Mouse (Mus musculus) neural tube, embryonic 11.5 days (tissue): ENCODE results near the gene Fzr1. TPM values are rescaled to one million over a fixed set of nuclear protein-coding genes. Genes with fewer than 3 reads are reported as not detected.

ENCODE experiments used
- ATAC-seq: fragments of 200-750 bp; cut with Nextera tagmentation; 2 replicates; pipeline ENCODE4 v1.8.0; 2017; ENCODE audit warnings: moderate number of reproducible peaks, mild to moderate bottlenecking, moderate TSS enrichment, moderate library complexity; ENCODE audit not compliant: insufficient read depth, low FRiP score, low TSS enrichment
- DNase-seq: peaks from one replicate; pipeline ENCODE4 v3.0.0-alpha.2; 2015; ENCODE audit warnings: low spot score
- H3K27ac ChIP-seq: fragments of 300-500 bp; sonication (generic); 2 replicates; pipeline ENCODE4 v1.5.1; 2014; ENCODE audit warnings: low read depth, mild to moderate bottlenecking, low read length
- H3K27me3 ChIP-seq: fragments of 300-500 bp; sonication (generic); 2 replicates; pipeline ENCODE4 v1.6.1; 2014; ENCODE audit warnings: mild to moderate bottlenecking, low read length, mixed read lengths; ENCODE audit not compliant: control insufficient read depth, insufficient read depth
- H3K36me3 ChIP-seq: fragments of 300-500 bp; sonication (generic); 2 replicates; pipeline ENCODE4 v1.6.1; 2014; ENCODE audit warnings: mild to moderate bottlenecking, low read length, moderate library complexity, mixed read lengths; ENCODE audit not compliant: control insufficient read depth, insufficient read depth
- H3K4me1 ChIP-seq: fragments of 300-500 bp; sonication (generic); 2 replicates; pipeline ENCODE4 v1.6.1; 2014; ENCODE audit warnings: low read length, mixed read lengths; ENCODE audit not compliant: control insufficient read depth, insufficient read depth
- H3K4me2 ChIP-seq: fragments of 300-500 bp; sonication (generic); 2 replicates; pipeline ENCODE4 v1.6.1; 2014; ENCODE audit warnings: low read depth, mild to moderate bottlenecking, moderate library complexity
- H3K4me3 ChIP-seq: fragments of 300-500 bp; sonication (generic); 2 replicates; pipeline ENCODE4 v1.5.1; 2014; ENCODE audit warnings: low read depth, low read length
- H3K9ac ChIP-seq: fragments of 300-500 bp; sonication (generic); 2 replicates; pipeline ENCODE4 v1.6.1; 2014; ENCODE audit warnings: mild to moderate bottlenecking, low read length
- H3K9me3 ChIP-seq: fragments of 300-500 bp; sonication (generic); 2 replicates; pipeline ENCODE4 v1.6.1; 2016; ENCODE audit warnings: low read length; ENCODE audit not compliant: control insufficient read depth
- WGBS: fragments of 180-500 bp; shearing (Covaris S2); extraction: QIAGEN DNeasy Blood & Tissue Kit; methylation state at CpG from one replicate; pipeline ENCODE4 v1.1.7; 2014; 5-methylcytosine and 5-hydroxymethylcytosine counted together
- polyA plus RNA-seq: library from polyadenylated mRNA; unstranded; fragments of >200 nt; fragmentation: Nextera tagmentation; extraction: Ambion mirVana; gene quantifications from 2 replicates; pipeline ENCODE4 v1.2.1, GENCODE M21; 2014

Gene Fzr1
- polyA plus RNA-seq, 1 experiment from 2014 or later, result 120 TPM

DNA sequence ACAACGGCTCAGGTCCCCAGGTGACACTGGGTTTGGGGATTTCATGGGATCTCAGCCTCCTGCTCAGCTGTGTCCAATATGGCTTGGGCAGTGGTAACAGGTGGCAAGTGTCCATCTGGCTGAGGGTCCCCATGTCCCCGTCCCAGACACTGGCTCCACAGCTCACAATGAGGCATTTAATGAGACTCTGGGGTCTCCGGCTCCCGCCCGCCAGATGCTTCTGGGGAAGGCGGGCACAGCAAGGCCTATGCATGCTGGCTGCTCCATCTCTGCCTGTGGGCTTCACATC is 11.2 kb downstream of the Fzr1 start:
- H3K4me1 ChIP-seq, result peaks cover 30% of the 10 kb centered on the region
- no peak for DNase-seq
- H3K4me3 ChIP-seq, result no peak overlapping the region
- no peak for ATAC-seq
- H3K9ac ChIP-seq, result no peak overlapping the region
- H3K4me2 ChIP-seq, result no peak overlapping the region
- peaks cover 35% of the 10 kb centered on the region for H3K36me3 ChIP-seq
- H3K27me3 ChIP-seq, result peaks cover 15% of the 10 kb centered on the region
- 80% methylated on average over 6 of the region's 6 CpGs for WGBS
- no peaks in the 10 kb centered on the region for H3K9me3 ChIP-seq
- no peak overlapping the region; the same call in 1 of the 2 replicates for H3K27ac ChIP-seq

DNA sequence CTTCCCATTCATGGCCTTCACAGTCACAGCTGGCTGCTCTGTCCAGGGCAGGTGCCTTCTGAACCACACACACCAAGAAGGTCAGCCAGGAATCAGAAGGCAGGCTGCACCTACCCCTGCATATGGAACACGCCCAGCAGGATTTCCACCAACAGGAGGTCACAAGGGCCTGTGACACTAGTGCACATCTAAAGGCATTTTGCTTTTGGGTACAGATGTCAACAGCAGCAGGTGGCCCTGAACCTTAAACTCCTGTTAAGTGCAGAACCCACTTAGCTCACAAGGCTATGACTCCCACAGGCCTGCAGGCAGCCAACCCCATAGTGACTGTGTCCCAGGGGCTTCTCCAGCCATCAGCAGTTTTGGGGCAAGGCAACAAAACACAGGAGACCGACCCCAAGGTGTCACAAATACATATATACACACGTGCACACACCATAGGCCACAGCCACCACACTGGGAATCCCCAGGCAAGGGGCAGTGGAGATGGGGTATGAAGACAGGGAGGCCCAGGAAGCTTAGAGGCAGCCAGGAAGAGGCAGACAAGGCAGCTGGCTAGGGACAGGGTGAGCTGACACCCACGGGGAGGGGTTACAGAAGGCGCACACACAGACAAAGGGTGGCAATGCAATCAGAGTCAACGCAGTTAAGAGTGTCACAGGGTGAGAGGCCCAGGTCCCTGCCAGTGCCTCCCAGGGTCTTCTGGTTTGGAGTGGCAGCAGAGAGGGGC is 11.7 kb downstream of the Fzr1 start:
- Histone ChIP-seq H3K36me3 (peaks cover 35% of the 10 kb centered on the region), H3K4me1 (peaks cover 30% of the 10 kb centered on the region), H3K4me2 (no peak overlapping the region), H3K4me3 (no peak overlapping the region), H3K27ac (no peak overlapping the region; the same call in 1 of the 2 replicates), H3K27me3 (peaks cover 15% of the 10 kb centered on the region), H3K9me3 (no peaks in the 10 kb centered on the region), H3K9ac (no peak overlapping the region)
- 77% methylated on average over 6 of the region's 6 CpGs for WGBS
- ATAC-seq (no peak), DNase-seq (no peak)

DNA sequence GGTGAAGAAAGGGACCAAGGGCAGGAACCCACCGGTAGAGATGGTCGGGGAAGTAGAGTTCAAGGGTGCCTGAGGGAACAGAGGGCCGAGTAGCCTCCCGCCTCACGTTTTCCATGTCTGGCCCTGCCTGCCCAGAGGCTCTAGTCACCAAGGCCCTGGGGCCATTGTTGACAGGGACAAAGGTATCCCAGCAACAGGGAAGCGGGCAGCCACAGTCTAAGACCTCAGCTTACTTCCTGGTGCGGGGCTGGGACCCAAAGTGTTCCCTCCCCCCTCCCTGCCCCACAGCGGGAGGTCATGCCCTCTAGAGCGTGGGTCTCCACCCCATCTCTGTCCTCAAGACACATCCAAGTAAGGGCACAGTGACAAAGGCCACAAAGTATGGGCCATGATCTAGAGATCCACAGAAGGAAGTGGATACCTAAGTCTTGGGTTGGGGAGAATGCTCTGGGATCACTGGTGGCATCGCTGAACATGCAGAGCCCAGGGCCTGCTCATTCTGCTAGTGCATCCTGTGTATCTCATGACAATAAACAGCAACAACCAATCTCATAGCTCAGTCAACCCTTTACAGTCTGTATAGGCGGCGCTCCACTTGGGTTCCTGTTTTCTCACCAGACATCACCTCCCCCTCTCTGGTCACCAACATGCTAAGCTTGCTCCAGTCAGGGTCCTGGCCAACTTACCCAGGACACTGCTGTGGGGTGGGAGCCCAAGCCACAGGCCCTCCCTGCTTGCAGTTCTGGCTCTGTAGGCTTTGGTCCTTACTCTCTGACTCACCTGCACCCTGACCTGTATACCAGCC is 12.4 kb downstream of the Fzr1 start, which contains the start of gene 4930404N11Rik:
Gene 4930404N11Rik (minus strand): TSS at position 145 of the 805 bp plus-strand sequence.
- Histone ChIP-seq H3K27ac (no peak within 1 kb of the TSS; the same call in 1 of the 2 replicates), H3K4me1 (peaks cover 30% of the 10 kb centered on the region), H3K36me3 (peaks cover 31% of the 10 kb centered on the region), H3K9ac (peak within 1 kb of the TSS; percentile 37; the same call in 1 of the 2 replicates), H3K4me2 (peak within 1 kb of the TSS; percentile 50), H3K4me3 (peak within 1 kb of the TSS; percentile 15), H3K9me3 (no peaks in the 10 kb centered on the region), H3K27me3 (peaks cover 15% of the 10 kb centered on the region)
- no peak for ATAC-seq
- peak; percentile 67 for DNase-seq
- WGBS, result 26% methylated on average over 12 of the region's 12 CpGs

DNA sequence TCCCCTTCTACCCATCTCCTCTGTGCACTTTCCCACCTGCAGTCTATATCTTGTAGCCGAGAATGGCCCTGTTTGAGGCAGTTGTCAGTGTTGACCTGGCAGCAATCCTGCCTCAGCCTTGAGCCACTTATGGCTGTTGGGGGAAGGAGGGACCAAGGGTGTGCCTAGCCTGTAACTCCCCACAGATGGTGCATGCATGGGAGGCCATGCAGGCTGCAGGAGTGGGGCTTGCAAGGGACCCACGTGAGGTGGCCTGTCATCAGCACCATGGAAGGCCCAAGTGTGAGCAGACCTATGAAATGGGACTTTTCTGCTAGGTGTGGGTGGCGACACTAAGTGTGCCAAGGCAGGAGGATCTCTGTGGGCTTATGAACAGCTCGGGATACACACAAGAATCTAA is 13.2 kb downstream of the Fzr1 start:
- 43% methylated on average over 4 of the region's 4 CpGs for WGBS
- H3K36me3 ChIP-seq, result peaks cover 26% of the 10 kb centered on the region
- ATAC-seq (no peak), DNase-seq (no peak)
- H3K4me2 ChIP-seq, result no peak overlapping the region
- no peak overlapping the region for H3K27ac ChIP-seq
- H3K9me3 ChIP-seq, result no peaks in the 10 kb centered on the region
- H3K4me3 ChIP-seq, result no peak overlapping the region
- peaks cover 30% of the 10 kb centered on the region for H3K4me1 ChIP-seq
- peaks cover 15% of the 10 kb centered on the region for H3K27me3 ChIP-seq
- H3K9ac ChIP-seq, result no peak overlapping the region

DNA sequence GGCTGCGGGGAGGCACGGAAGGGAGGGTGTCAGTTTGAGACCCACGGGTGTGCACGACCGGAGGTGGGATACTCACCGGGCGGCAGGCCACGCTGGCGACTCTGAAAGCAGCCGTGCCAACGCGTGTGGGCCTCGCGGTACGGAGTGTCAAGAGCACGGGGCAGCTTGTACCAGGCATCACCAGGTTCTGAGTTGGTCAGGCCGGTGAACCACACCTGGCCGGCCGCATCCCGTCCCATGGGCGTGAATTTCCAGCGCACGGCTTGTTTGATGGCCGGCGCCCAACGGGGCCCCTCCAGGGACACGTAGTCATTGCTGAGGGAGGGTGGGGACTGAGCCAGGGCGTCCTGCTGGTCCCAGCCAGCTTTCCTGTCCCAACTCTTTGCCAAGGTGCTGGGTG is 13.7 kb downstream of the Fzr1 start:
- WGBS, result 12% methylated on average over 27 of the region's 28 CpGs
- DNase-seq (no peak), ATAC-seq (0 out of 2 replicates have a peak, but pooled peaks have one; percentile 6)
- Histone ChIP-seq H3K27me3 (peaks cover 15% of the 10 kb centered on the region), H3K4me2 (peak overlapping the region; percentile 50), H3K4me1 (peaks cover 30% of the 10 kb centered on the region), H3K27ac (no peak overlapping the region), H3K4me3 (peak overlapping the region; percentile 15), H3K9me3 (no peaks in the 10 kb centered on the region), H3K36me3 (peaks cover 22% of the 10 kb centered on the region), H3K9ac (peak overlapping the region; percentile 37; the same call in 1 of the 2 replicates)

DNA sequence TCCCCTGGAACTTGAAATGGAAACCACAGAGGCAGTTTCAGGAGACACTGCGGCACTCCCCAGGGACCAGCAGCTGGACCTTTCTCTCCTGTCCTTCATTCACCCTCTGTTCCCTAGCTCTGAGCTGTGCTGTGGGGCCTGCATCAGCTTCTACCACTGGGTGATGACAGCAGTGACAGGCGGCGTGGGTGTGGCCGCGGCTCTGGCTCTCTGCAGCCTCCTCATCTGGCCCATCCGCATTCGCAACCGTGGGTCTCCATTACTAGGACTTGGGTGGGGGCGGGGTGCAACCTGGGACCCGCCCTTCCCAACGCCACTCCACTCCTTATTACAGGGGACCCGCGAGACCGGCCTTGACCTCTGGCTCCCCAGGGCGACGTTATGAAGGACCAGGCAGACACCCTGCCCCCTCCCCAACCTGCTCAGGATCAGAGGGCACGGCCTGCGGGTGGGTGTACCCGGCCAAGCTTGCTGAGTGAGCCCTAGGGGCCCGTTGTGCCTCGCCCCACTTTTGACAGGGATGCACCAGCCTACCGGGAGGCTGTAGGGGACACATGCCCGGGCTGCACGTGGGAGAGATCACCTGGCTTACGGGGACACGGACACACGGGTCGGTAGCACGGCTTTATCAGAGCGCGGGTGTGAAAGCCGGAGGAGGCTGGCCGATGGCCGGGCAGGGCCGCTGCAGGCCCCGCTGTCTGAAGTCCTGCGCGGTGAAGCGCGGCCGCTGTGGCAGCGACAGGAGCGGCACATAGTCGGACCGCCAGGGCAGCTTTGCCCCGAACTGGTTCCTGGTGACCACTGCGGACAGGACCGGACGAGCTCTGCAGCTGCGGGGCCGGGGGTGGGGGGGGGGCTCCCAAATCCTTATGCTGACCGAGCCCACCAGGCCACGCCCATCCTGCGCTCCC is 14.6 kb downstream of the Fzr1 start:
- H3K4me1 ChIP-seq, result peaks cover 34% of the 10 kb centered on the region
- peaks cover 15% of the 10 kb centered on the region for H3K27me3 ChIP-seq
- peak overlapping the region; percentile 37 for H3K9ac ChIP-seq
- DNase-seq (peak; percentile 31), ATAC-seq (no peak)
- H3K4me3 ChIP-seq, result peak overlapping the region; percentile 21
- H3K36me3 ChIP-seq, result peaks cover 20% of the 10 kb centered on the region
- no peak overlapping the region for H3K27ac ChIP-seq
- H3K9me3 ChIP-seq, result no peaks in the 10 kb centered on the region
- WGBS, result 7% methylated on average over 54 of the region's 54 CpGs
- H3K4me2 ChIP-seq, result peak overlapping the region; percentile 50

DNA sequence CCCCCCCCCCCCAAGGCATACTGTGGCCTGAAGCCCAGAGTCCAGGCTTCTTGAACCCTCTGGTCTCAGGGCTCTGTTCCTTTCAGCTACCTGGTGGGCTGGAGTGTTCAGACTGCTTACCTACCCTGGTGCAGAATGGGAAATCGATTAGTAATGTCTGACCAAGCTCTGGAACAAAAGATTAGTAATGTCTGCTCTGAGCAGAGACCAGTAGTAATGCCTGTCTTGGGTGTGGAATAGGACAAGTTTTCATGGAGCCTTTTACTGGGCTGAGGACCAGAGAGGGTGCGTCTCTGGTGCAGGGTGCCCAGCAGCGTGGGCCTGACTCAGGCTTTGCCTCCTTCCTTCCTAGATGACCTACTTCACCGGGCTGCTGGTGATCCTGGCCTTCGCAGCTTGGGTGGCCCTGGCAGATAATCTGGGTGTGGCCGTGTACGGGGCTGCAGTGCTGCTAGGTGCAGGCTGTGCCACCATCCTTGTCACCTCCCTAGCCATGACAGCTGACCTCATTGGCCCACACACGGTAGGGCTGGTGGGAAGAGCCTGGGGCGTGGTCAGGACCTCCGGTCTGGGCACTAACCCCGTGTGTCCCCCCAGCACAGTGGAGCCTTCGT is 15.9 kb downstream of the Fzr1 start:
- DNase-seq, result no peak
- no peak overlapping the region for H3K4me3 ChIP-seq
- no peak for ATAC-seq
- peaks cover 15% of the 10 kb centered on the region for H3K27me3 ChIP-seq
- no peak overlapping the region for H3K9ac ChIP-seq
- no peak overlapping the region for H3K4me2 ChIP-seq
- no peaks in the 10 kb centered on the region for H3K9me3 ChIP-seq
- H3K36me3 ChIP-seq, result peaks cover 10% of the 10 kb centered on the region
- H3K27ac ChIP-seq, result no peak overlapping the region
- H3K4me1 ChIP-seq, result peaks cover 46% of the 10 kb centered on the region
- WGBS, result 80% methylated on average over 12 of the region's 12 CpGs

DNA sequence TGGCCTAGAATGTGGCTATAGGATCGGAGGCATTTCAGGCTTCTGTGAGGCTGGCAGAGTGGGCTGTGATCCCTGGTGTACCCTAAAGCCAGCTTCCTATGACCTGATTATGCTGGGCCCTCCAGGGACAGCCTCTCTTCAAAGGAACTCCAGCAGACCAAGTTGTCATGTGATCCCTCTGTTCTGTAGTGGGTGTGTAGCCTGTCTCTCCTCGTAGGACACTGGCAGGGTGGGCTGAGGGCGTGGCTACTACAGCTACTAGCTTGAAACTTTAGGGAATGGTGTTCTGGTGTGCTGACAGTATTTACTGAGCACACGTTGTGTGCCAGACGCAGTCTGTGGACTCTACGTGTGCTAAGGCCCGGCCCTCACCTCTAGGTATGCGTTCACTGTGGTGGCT is 17.6 kb downstream of the Fzr1 start:
- H3K27ac ChIP-seq, result no peak overlapping the region
- WGBS, result 75% methylated on average over 8 of the region's 8 CpGs
- H3K4me3 ChIP-seq, result no peak overlapping the region
- DNase-seq (no peak), ATAC-seq (no peak)
- H3K36me3 ChIP-seq, result no peaks in the 10 kb centered on the region
- no peak overlapping the region for H3K9ac ChIP-seq
- H3K9me3 ChIP-seq, result no peaks in the 10 kb centered on the region
- no peak overlapping the region for H3K4me2 ChIP-seq
- peaks cover 43% of the 10 kb centered on the region for H3K4me1 ChIP-seq
- peaks cover 15% of the 10 kb centered on the region for H3K27me3 ChIP-seq
